Mouse (Mus musculus) testis, adult 2 months (tissue): ENCODE data around the gene Arhgap24. TPM values are rescaled to one million over a fixed set of nuclear protein-coding genes. Genes with fewer than 3 reads are reported as not detected.

Experiments used
- H3K27ac ChIP-seq: fragments of 200-500 bp; 2 replicates; pipeline ENCODE4 v1.5.1; 2012; ENCODE audit warnings: low read depth, low read length; ENCODE audit not compliant: control insufficient read depth, insufficient read depth
- H3K27me3 ChIP-seq: fragments of 200-500 bp; 2 replicates; pipeline ENCODE4 v1.6.1; 2012; ENCODE audit warnings: mild to moderate bottlenecking, low read length, moderate library complexity; ENCODE audit not compliant: control insufficient read depth, insufficient read depth
- H3K36me3 ChIP-seq: fragments of 200-500 bp; 2 replicates; pipeline ENCODE4 v1.6.1; 2012; ENCODE audit warnings: mild to moderate bottlenecking, low read length; ENCODE audit not compliant: control insufficient read depth, insufficient read depth
- H3K4me1 ChIP-seq: fragments of 200-500 bp; 2 replicates; pipeline ENCODE4 v1.6.1; 2012; ENCODE audit warnings: low read length; ENCODE audit not compliant: control insufficient read depth, insufficient read depth
- H3K4me3 ChIP-seq: fragments of 200-500 bp; 2 replicates; pipeline ENCODE4 v1.5.1; 2012; ENCODE audit warnings: low read depth, mild to moderate bottlenecking, low read length, moderate library complexity, mixed read lengths; ENCODE audit not compliant: control insufficient read depth
- CTCF ChIP-seq: fragments of 200-500 bp; IDR thresholded peaks from 2 replicates; pipeline ENCODE4 v1.5.1; 2012; ENCODE audit warnings: low read depth, mild to moderate bottlenecking, inconsistent platforms, low read length, moderate library complexity; ENCODE audit not compliant: control insufficient read depth, insufficient read depth, insufficient replicate concordance
- POLR2A ChIP-seq: fragments of 200-500 bp; IDR thresholded peaks from 2 replicates; pipeline ENCODE4 v1.6.1; 2012; ENCODE audit warnings: low read depth, mild to moderate bottlenecking, inconsistent platforms, low read length, moderate library complexity; ENCODE audit not compliant: control insufficient read depth
- polyA plus RNA-seq: library from polyadenylated mRNA; depleted of rRNA; stranded (reverse); fragments of >200 nt; gene quantifications from 2 replicates; pipeline ENCODE4 v1.2.3, GENCODE M21; 2012

The Arhgap24 gene
- polyA plus RNA-seq, 1 experiment = 1.9 TPM

DNA sequence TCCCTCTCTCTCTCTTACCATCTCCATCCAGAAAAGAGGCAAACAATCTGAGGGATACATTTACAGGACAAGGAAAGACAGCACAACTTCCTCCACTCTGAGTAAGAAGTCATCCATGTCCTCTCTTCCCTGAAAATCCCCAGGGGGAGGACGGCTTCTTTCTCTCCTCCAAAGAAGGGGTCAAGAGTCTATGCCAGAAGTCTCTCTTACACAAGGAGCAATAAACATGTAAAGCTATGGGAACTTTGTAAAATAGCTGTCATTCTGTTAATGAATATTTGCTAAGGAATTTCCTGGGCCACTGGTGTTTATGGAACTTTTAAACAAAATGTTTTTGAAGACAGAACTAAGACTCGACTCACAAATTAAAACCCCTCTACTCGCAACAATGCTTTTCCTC lies 248.3 kb downstream of the Arhgap24 start:
- H3K27me3 ChIP-seq = no peaks in the 10 kb centered on the region
- H3K4me1 ChIP-seq = no peaks in the 10 kb centered on the region
- no peaks in the 10 kb centered on the region for H3K36me3 ChIP-seq
- TF ChIP-seq CTCF = no peak
- TF ChIP-seq POLR2A = no peak
- H3K27ac ChIP-seq = no peak overlapping the region
- no peak overlapping the region for H3K4me3 ChIP-seq

GRCm38 (mm10) chr5:102736131-102736530 lies 254.9 kb downstream of the Arhgap24 start:
- no peaks in the 10 kb centered on the region for H3K27me3 ChIP-seq
- no peak for TF ChIP-seq POLR2A
- no peak for TF ChIP-seq CTCF
- no peaks in the 10 kb centered on the region for H3K36me3 ChIP-seq
- H3K27ac ChIP-seq = no peak overlapping the region
- no peaks in the 10 kb centered on the region for H3K4me1 ChIP-seq
- no peak overlapping the region for H3K4me3 ChIP-seq

DNA sequence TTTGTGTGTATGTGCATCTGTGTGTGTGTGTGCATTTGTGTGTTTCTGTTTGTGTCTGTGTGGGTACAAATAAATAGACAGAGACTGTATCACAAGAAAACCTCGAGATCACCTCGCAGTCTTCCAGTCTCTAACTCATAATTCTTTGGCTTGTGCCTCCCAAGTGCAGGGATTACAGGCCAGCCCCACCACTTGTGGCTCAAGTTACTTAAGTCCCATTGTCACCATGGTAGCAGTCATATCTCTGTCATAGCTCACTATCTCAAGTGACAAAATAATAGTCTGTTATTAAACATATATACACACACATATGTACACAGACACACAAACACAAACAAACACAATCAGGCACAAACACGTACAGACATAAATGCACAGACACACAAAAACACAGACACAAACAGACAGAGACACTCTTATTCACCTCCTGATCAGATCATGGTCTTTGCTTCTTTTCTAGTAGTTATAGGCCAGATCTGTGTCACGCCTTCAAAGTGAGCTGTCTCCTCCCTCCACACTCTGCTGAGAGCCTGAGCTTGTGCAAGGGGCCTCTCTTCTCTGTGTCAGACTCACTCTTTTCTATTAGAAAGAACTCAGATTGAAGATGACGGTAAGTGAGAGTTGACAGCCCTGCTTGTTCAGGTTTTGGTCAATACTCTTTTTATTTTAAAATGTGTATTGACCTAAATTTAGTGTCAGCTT lies 261.5 kb downstream of the Arhgap24 start:
- Histone ChIP-seq H3K4me1 (no peaks in the 10 kb centered on the region), H3K27ac (no peak overlapping the region), H3K36me3 (no peaks in the 10 kb centered on the region), H3K4me3 (no peak overlapping the region), H3K27me3 (no peaks in the 10 kb centered on the region)
- no peak for TF ChIP-seq POLR2A
- TF ChIP-seq CTCF = no peak

GRCm38 (mm10) chr5:102743436-102743835 lies 262.2 kb downstream of the Arhgap24 start:
- Histone ChIP-seq H3K27me3 (no peaks in the 10 kb centered on the region), H3K4me1 (no peaks in the 10 kb centered on the region), H3K27ac (no peak overlapping the region), H3K4me3 (no peak overlapping the region), H3K36me3 (no peaks in the 10 kb centered on the region)
- TF ChIP-seq POLR2A = no peak
- TF ChIP-seq CTCF = no peak

DNA sequence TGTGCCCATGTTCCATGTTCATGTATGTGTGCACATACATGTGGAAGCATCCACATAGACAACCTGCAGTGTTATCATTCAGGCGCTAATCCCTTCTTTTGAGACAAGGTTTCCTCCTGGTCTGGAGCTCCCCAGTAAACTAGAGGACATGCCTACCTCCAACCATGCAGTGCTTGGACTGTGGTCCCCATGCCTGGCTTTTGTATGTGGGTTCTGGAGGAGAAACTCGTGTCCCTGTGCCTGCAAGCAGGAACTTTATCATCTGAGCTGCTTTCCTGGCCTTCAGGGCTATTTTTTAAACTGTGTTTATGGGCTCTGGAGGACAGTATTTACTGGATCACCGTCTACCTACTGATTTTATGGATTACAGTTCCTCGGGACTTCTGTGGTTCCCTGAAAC lies 262.9 kb downstream of the Arhgap24 start:
- Histone ChIP-seq H3K27me3 (no peaks in the 10 kb centered on the region), H3K4me1 (no peaks in the 10 kb centered on the region), H3K36me3 (no peaks in the 10 kb centered on the region), H3K4me3 (no peak overlapping the region), H3K27ac (no peak overlapping the region)
- TF ChIP-seq POLR2A = no peak
- no peak for TF ChIP-seq CTCF

DNA sequence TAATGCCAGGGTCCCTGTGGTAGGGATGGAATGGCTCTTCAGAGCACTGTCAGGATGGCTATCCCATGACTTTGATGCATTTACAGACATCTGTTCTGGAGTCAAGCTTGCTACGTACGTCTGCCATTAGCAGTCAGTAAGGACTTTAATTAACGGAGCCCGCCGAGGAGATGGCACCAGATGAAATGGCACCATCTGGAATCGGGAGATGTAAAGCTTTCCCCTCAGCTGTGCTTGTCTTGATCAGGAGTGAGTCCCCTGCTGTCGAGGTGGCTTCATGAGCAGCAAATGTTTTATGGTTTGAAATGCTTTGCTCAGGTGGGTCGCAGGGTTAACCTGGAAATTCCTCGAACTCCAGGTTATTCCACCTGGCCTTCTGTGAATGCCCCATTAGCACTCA lies 267.0 kb downstream of the Arhgap24 start:
- Histone ChIP-seq H3K4me3 (no peak overlapping the region), H3K27me3 (no peaks in the 10 kb centered on the region), H3K4me1 (no peaks in the 10 kb centered on the region), H3K27ac (no peak overlapping the region), H3K36me3 (no peaks in the 10 kb centered on the region)
- no peak for TF ChIP-seq POLR2A
- TF ChIP-seq CTCF = no peak

DNA sequence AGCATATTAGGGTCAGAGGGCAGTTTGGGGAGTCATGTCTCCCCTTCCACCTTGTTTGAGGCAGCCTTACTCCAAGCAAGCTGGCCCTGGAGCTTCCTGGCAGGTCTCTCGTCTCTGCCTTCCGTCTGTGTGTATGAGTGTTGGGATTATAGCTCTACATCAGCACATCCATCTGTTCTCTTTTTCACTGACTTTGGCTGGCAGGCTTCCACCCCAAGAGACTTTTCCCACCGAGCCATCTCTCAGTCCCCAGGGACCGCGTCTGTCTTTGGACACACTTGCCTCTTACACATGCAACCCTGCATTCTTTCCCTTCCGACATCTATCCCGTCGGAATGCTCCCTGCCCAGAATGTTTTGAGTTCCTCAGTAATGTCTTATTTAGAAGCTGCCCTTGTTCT lies 267.8 kb downstream of the Arhgap24 start:
- Histone ChIP-seq H3K27ac (no peak overlapping the region), H3K4me1 (no peaks in the 10 kb centered on the region), H3K4me3 (no peak overlapping the region), H3K36me3 (no peaks in the 10 kb centered on the region), H3K27me3 (no peaks in the 10 kb centered on the region)
- no peak for TF ChIP-seq POLR2A
- TF ChIP-seq CTCF = no peak

DNA sequence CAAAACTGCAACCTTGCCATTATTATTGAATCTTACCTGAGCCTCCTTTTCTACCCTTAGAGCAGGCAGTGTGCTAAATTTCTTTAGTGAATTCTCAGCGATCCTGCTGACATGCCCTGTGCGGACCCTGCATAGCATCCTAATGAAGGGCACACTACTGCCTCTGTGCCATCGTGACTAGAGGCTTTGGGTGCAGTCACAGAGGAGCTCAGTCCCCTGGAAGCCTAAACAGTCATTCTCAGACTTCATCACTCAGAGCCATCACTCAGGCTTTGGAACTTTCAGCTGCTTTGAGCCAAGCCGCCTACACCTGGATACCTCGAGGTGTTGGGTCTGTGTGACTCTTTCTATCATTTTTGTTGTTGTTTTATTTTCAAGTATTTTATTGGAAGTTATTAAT lies 269.5 kb downstream of the Arhgap24 start:
- Histone ChIP-seq H3K27me3 (no peaks in the 10 kb centered on the region), H3K27ac (no peak overlapping the region), H3K36me3 (no peaks in the 10 kb centered on the region), H3K4me3 (no peak overlapping the region), H3K4me1 (no peaks in the 10 kb centered on the region)
- no peak for TF ChIP-seq POLR2A
- TF ChIP-seq CTCF = no peak
